Mouse (Mus musculus) gastrocnemius, adult 2 months (tissue): ENCODE results near the gene Serpinc1. TPM values are rescaled to one million over a fixed set of nuclear protein-coding genes. Genes with fewer than 3 reads are reported as not detected.
"Not testable (repeated sequence)": the region's sequence is repeated elsewhere in the genome, so short reads cannot be mapped to it uniquely, and the experiment has no call there.

Experiments used
- DNase-seq: peaks from one replicate; pipeline ENCODE4 v3.0.0; 2022
- H3K27ac ChIP-seq: fragments of 200-600 bp; 2 replicates; pipeline ENCODE4 v1.8.1; 2022; ENCODE audit warnings: mild to moderate bottlenecking
- H3K4me3 ChIP-seq: fragments of 200-600 bp; 2 replicates; pipeline ENCODE4 v1.8.1; 2022; ENCODE audit warnings: mild to moderate bottlenecking, moderate library complexity
- CTCF ChIP-seq: fragments of 200-600 bp; IDR thresholded peaks from 2 replicates; pipeline ENCODE4 v1.8.1; 2022; ENCODE audit warnings: antibody characterized with exemption, mild to moderate bottlenecking, moderate library complexity
- intact Hi-C: fragments of 180-260 bp; cut with DNase I; formaldehyde crosslinking; loops from one replicate; pipeline ENCODE4 v1.15.1; 2025
- total RNA-seq, 2 experiments: library from RNA; stranded (reverse); gene quantifications; 2 replicates each; pipeline ENCODE4 v1.2.3; 2021

Gene Serpinc1
- total RNA-seq, 2 experiments from 2014 or later, result 0.64 TPM; not detected in 1

DNA sequence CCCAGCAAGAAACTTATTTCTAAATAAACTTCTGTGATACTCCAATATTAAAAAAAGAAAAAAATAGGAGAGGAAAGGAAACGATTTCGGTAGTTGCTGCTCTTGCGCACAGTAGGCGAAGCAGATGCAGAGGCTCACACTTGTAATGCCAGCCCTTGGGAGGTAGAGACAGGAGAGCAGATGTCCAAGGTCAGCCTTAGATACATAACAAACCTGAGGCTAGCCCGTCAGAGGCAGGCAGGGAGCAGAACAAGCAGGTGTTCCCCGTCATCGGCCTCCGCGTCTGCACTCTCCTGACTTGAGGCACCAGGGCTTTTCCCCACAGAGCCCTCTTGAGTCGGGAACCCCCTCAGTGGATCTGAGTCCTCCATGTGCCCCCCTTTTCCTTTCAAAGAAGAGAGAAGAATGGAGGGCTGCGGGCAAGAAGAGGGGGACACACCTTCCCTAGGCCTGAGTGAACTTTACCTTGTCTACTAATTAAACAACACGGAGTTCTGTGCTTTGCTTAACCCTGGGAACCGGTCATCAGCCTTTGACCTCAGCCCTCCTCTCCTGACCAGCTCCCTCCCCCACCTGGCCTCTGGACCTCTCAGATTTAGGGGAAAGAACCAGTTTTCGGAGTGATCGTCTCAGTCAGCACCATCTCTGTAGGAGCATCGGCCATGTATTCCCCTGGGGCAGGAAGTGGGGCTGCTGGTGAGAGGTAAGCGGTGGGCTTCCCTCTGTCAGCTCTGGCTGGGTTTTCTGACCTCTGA lies 8.7 kb downstream of the Serpinc1 start:
- H3K4me3 ChIP-seq, result no peak overlapping the region
- no peak for TF ChIP-seq CTCF
- no peak overlapping the region for H3K27ac ChIP-seq
- intact Hi-C loops, result no loop called here
- DNase-seq, result no peak

DNA sequence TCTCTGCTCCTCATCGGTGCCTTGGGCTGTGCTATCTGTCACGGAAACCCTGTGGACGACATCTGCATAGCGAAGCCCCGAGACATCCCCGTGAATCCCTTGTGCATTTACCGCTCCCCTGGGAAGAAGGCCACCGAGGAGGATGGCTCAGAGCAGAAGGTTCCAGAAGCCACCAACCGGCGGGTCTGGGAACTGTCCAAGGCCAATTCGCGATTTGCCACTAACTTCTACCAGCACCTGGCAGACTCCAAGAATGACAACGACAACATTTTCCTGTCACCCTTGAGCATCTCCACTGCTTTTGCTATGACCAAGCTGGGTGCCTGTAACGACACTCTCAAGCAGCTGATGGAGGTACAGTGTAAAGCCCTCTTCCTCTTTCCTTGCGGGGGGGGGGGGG lies 11.0 kb downstream of the Serpinc1 start:
- H3K27ac ChIP-seq, result no peak overlapping the region
- H3K4me3 ChIP-seq, result no peak overlapping the region
- intact Hi-C loops, result no loop called here
- no peak for TF ChIP-seq CTCF
- DNase-seq, result no peak

DNA sequence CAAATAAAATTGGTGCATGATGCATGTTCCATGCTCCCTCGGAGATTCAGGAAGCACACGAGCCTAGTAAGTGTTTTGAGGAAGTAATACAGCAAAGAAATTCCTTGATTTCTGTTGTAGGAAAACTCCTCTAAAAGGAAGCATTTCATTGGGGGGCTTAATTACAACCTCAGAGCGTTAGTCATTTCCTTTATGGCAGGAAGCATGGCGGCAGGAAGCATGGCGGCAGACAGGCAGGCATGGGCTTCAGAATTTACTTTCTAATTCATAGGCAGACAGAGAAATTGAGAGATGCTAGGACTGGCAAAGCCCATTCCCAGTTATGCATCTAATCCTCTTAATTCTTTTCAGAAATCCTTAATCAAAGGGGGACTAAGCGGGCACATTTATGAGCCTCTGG lies 15.5 kb downstream of the Serpinc1 start:
- intact Hi-C loops, result no loop called here
- TF ChIP-seq CTCF, result no peak
- no peak overlapping the region for H3K27ac ChIP-seq
- DNase-seq, result no peak
- H3K4me3 ChIP-seq, result no peak overlapping the region

DNA sequence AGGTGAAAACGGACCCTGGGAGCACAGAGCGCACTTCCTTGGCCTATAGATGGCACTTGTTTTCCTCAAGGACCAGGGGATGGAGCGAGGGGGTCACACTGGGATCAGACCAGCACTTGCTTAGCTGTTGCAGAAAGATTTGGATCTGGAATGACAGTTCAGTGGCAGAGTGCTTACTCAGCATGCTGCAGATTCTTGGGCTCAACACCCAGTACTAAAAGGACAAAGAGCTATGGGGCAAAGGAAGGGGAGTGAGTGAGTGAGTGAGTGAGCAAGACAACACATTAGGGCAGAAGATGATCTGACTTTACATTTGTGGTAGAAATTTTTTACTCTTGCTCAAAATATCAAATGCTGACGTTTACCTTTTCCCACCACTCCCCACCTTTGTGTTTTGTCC lies 26.6 kb downstream of the Serpinc1 start:
- Histone ChIP-seq H3K27ac (no peak overlapping the region), H3K4me3 (no peak overlapping the region)
- no peak for DNase-seq
- no peak for TF ChIP-seq CTCF
- intact Hi-C loops, result no loop called here

DNA sequence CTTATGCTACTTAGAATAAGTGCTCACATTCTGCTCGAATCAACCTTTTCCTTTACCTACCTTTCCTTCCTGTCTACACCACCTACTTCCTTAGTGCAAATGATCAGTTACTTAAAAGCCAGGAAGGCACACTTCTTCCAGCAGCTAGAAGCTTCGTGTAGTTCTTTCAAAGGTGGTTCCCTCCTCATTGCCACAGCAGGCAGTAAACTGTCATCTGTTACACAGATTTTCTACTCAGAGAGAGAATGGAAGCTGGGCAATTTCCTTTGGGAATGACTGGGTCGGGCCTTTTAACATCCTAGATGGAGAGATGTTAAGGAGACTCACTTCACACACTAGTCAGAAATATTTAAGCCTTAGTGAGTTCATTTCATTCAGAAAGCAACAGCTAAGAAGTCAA lies 27.1 kb downstream of the Serpinc1 start:
- no peak overlapping the region for H3K4me3 ChIP-seq
- DNase-seq, result no peak
- intact Hi-C loops, result no loop called here

DNA sequence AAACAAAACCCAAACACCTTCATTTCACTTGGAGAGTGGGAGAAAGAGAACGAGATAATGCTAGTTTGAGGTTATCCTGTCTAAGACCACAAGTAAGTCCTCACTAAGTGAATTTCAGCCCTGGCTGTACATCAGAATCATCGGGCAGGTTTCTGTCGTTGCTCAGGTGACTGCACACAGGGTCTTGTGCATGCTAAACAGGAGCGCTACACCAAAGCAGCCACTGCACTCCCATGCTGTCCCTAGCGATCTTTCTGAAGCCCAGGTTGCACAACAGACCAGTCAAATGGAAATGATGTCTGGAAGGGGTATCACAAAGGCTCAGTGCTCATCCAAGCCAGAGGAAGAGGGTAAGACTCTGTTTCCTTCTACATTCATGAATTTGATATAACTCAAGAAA lies 28.1 kb downstream of the Serpinc1 start:
- Histone ChIP-seq H3K4me3 (no peak overlapping the region), H3K27ac (no peak overlapping the region)
- no peak for DNase-seq
- no peak for TF ChIP-seq CTCF
- intact Hi-C loops, result no loop called here

More for the DNA sequence above, 27.1 kb downstream of the Serpinc1 start:
- no peak for TF ChIP-seq CTCF
- H3K27ac ChIP-seq, result no peak overlapping the region

DNA sequence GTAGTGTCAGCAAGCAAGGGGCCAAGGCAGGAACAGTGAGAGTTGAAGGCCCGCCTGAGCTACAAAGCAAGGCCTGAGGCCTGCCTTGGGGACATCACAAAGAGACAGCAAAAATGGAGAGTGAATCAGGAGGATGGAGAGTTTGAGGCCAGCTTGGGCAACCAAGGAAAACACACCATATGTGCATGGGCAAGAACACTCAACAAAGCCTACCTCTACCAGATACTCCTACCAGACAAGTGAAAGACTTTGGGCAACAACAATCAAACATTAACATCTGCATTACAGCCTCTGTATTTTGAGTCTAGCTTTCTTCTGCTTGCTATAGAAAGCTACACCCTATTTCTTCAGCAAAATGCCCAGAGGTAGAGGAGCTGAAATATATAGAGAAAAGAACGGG lies 29.7 kb downstream of the Serpinc1 start:
- H3K27ac ChIP-seq, result no peak overlapping the region
- intact Hi-C loops, result no loop called here
- no peak for TF ChIP-seq CTCF

DNA sequence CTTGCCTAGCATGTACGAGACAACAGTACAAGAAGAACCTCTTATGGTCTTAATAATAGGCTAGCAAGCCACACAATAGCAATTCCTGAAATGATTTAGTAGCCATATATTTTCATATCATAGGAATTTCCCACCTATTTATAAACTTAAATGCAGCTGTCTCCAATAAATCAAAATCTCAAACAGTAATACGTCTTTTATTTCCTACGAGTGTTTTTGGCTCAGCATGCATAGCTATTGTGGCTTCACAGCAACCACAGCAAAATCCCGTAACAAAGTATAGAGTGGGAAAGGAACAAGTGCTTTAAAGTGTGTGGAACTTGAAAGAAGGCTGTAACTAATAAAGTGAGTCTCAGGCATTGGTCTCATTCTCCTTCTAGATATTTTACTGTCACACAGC lies 32.1 kb downstream of the Serpinc1 start:
- Histone ChIP-seq H3K4me3 (no peak overlapping the region), H3K27ac (no peak overlapping the region)
- no peak for DNase-seq
- TF ChIP-seq CTCF, result no peak
- intact Hi-C loops, result no loop called here

More for the DNA sequence above, 29.7 kb downstream of the Serpinc1 start:
- no peak for DNase-seq
- no peak overlapping the region for H3K4me3 ChIP-seq

DNA sequence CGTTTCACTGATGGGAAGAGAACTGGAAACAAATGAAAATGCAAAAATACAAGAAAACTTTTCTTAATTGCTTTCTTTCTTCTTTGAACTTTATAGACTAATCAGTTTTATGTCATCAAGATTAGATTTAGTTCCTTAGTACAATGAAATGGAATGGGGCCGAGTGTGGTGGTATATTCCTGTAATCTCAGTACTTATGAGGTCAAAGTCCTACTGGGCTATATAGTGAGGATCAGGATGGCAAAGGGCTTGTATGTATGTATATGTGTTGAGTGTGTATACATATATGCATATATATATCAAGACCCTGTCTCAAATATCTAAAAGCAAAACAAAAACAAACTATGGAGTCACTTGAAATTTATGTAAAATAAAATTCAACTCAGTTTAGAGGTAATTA lies 38.0 kb downstream of the Serpinc1 start:
- no peak overlapping the region for H3K27ac ChIP-seq
- TF ChIP-seq CTCF, result no peak
- no peak overlapping the region for H3K4me3 ChIP-seq
- no peak for DNase-seq
- intact Hi-C loops, result no loop called here

DNA sequence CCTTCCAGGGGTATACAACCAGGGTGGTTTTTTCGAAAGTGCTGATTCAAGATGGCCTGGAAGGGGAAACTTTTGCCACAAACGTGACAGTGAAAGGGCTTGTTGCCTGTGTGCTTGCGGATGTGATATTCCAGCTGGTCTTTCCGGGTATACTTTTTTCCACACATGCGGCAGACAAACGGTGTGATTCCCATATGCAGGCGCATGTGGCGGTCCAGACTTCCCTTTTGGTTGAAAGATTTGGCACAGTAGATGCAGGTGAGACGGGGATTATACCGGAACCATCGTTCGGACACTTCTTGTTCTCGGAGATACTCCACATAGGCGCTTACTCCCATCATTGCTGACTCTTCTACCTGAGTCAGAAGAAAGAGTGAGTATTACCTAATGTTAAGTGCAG lies 41.7 kb downstream of the Serpinc1 start:
- TF ChIP-seq CTCF, result no peak
- DNase-seq, result no peak
- Histone ChIP-seq H3K27ac (no peak overlapping the region), H3K4me3 (no peak overlapping the region)
- intact Hi-C loops, result no loop called here

DNA sequence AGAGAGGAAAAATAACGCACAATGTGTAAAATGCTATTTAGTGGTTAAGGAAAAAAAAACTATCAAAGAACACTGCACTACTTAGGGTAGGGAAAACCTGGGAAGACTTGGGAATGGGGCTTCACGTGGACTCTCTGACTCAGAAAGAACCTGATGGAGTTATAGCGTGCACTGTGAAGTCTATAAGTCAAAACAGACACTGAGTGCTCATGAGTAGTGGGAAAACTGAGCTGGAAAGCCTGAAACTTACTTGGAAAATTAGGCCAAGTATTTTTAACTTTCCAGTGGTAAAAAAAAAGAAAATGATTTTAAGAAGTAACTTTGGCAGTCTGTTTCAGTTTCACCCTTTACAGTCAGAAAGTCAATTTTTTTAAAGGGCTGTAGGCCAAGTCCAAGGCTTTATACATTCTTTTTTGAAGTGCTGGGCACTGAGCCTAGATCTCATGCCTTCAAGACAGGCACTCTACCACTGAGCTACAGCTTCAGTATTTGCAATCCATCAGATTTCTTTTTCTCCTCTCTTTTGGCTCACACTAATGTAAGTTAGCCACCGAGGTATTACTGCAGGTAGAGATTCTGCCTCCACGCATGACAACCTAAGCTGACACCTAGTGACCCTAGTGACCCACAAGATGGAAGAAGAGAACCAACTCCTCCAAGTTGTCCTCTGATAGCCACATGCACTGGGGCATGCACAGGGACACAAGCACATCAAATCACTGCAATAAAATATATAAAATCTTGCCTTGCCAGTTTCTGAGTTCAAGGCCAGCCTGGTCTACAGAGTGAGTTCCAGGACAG lies 47.2 kb downstream of the Serpinc1 start:
- H3K4me3 ChIP-seq, result no peak overlapping the region
- peak overlapping the region; percentile 12; the same call in 1 of the 2 replicates for H3K27ac ChIP-seq
- TF ChIP-seq CTCF, result no peak
- no peak for DNase-seq
- intact Hi-C loops, result no loop called here

DNA sequence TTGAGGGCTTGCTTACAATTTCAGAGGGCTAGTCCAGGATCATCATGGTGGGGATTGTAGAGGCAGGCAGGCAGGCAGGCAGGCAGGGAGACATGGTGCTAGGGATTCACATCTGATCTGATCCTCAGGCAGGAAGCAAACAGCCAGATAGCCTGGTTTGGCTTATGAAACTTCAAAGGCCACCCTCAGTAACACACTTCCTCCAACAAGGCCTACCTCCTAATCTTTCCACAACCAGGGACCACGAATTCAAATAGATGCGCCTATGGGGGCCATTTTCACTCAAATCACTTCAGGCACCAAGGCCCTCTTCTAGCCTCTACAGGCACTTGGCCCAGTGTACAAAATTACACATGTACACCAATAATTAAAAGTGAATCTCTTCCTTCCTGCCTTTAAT lies 48.8 kb downstream of the Serpinc1 start:
- TF ChIP-seq CTCF, result no peak
- no peak for DNase-seq
- intact Hi-C loops, result no loop called here
- H3K27ac ChIP-seq, result no peak overlapping the region
- H3K4me3 ChIP-seq, result no peak overlapping the region

DNA sequence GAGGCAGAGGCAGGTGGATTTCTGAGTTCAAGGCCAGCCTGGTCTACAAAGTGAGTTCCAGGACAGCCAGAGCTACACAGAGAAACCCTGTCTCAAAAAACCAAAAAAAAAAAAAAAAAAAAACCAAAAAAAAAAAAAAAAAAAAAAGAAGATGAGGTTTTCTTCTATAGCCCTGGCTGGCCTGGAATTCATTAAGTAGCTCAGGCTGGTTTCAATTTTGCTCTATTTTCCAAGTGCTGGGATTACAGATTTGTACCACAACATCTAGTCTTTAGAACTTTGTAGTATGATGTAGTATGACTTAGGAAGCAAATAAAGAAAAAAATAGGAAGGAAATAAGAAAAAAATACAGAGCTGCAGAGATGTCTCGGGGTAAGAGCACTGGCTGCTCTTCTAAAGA lies 50.0 kb downstream of the Serpinc1 start:
- DNase-seq, H3K4me3 ChIP-seq, intact Hi-C loops, H3K27ac ChIP-seq: not testable (repeated sequence)
